Mouse (Mus musculus): ENCODE results near the gene Gm10974.

DNA sequence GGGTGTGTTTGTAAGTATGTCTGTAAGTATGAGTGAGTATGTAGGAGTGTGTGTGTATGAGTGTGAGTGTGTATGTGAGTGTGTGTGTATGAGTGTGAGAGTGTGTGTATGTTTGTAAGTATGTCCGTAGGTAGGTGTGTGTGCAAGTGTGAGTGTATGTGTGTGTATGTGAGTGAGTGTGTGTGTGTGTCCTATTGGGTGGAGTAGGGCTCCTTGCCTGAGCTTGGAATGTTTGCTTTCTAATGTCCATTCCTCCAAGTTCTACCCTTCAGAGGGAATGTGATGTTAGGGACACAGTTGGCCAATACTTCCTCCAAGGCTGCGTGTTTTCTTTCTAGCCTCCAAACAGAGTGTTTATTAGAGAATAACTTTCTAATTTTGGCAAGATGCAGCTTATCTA is 28.8 kb upstream of the Gm10974 start:
- no peak for TF ChIP-seq CTCF (IDR thresholded peaks at IDR 0.05; ENCODE audit: borderline replicate concordance, insufficient read depth, low read depth, low read length)
- TF ChIP-seq POLR2A (IDR thresholded peaks at IDR 0.05; ENCODE audit: borderline replicate concordance, insufficient read depth, low read length), result no peak

Data from cerebellum, adult 2 months (tissue).